Mouse (Mus musculus): Measurements from ENCODE around the gene Zic2.

DNA sequence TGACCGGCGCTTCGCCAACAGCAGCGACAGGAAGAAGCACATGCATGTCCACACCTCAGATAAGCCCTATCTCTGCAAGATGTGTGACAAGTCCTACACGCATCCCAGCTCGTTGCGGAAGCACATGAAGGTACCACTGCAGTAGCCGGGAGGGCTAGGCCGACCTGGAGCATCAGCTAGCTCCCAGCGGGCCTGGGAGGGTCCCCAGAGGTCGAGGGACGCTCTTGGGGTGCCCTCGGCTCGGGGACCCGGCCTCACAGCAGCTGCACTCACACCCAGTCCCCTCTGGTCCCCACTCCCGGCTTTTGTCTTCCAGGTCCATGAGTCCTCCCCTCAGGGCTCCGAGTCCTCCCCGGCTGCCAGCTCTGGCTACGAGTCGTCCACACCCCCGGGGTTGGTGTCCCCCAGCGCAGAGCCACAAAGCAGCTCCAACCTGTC lies 3.4 kb downstream of the Zic2 start:
- TF ChIP-seq CTCF (IDR thresholded peaks at IDR 0.05; ENCODE audit: control insufficient read depth, insufficient read depth, insufficient replicate concordance, low read depth, low read length) (no peak), POLR2A (IDR thresholded peaks at IDR 0.05; ENCODE audit: control insufficient read depth, low read depth, low read length) (no peak)
